Mouse (Mus musculus): ENCODE results near the gene Pif1. TPM values are rescaled to one million over a fixed set of nuclear protein-coding genes. Genes with fewer than 3 reads are reported as not detected.

Gene Pif1
- total RNA-seq, 2 experiments from 2014 or later: 0.45 to 0.46 TPM

GRCm38 (mm10) chr9:65631354-65632021 is 44.5 kb downstream of the Pif1 start:
- no peak for DNase-seq (ENCODE audit: low spot score in 2 of 2)

DNA sequence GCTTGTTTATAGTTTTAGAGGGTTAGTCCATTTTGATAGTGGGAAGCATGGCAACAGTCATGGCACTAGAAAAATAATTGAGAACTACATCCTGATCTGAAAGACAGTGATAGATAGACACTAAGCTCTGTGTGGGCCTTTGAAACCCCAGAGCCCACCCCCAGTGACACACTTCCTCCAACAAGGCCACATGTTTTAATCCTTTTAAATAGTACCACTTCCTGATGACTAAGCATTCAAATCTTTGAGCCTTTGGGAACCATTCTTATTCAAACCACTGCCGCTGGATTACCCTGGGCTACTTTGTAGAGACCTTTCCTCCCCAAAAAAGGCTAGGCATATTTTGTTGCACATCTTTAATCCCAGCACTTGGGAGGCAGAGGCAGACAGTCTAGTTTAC is 48.8 kb downstream of the Pif1 start:
- DNase-seq (ENCODE audit: low spot score in 2 of 2): no peak

- no peak for DNase-seq (ENCODE audit: low spot score in 2 of 2)
Observed at GRCm38 (mm10) chr9:65636926-65637325, 50.0 kb downstream of the Pif1 start.

GRCm38 (mm10) chr9:65639065-65639464 is 52.1 kb downstream of the Pif1 start:
- no peak for DNase-seq (ENCODE audit: low spot score in 2 of 2)

DNA sequence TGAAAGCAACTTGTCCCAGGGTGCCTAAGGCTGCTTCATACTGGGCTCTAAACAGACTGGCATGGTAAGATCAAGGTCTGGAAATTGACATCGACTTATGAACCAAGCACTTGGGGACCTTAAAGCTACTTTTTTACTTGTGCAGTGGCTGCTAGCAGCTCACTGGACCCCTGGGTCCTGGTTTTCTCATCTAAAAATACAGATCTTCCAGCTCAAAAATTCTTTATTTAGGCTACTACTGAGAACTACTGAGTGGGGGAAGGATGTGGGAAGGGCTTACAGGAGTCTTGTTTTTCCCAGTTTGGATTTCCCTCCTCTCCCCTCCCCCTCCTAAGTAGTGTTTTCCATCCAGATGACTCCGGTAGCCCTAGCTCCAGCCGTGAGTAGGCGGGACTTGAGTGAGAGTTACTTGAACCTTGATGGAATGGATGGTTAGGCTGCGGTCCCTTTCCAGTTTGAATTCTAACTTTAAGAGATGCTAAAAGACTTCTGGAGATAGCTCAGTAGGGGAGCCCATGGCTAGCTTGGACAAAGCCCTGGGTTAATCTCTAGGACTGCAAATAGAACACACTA is 54.0 kb downstream of the Pif1 start:
- no peak for DNase-seq (ENCODE audit: low spot score in 2 of 2)

DNA sequence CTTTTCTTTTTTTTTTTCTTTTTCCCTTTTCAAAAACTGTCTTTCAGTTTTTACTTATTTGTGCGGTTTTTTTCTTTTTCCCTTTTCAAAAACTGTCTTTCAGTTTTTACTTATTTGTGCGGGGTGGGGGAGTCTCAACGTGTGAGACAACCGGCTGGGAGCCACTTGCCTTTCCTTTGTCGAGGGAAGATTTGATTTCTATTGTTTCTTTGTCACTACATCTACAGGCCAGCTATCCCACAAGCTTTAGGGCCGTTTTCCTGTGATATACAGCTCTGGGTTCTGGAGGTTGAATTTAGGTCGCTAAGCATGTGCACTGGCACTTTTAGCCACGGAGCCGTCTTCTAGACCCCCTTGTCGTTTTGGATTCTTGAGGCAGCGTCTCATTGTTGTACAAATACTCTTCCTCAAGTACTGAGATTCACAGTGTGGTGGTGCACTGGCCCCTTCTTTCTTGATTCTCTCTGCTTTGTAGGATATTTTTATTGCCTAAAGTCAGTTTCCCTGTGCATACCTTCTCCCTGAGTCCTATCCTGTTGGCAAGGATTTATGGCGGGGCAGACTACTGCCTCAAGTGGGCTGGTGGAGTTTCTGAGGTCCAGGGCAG is 54.6 kb downstream of the Pif1 start:
- no peak for DNase-seq (ENCODE audit: low spot score in 2 of 2)

- DNase-seq (ENCODE audit: low spot score in 2 of 2): no peak
Observed at GRCm38 (mm10) chr9:65642546-65642945, 55.6 kb downstream of the Pif1 start.

DNA sequence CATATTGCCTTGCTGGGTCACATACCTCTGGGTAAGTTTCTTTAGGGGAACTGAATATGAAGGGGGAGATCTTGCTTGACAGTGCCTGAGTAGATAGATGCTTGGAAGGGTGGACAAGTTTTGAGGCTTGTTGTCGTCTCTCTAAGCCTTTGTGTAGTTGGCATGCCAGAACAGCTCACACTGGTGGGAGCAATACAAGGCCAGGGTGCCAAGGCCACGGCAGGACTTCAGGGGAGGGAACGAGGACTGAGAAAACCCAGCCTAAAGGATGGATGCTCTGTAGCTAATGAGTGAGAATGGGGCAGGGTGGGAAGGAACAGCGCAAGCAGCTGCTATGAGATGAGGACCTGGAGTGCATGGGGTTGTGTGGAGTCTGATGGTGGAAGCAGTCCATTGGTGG is 58.0 kb downstream of the Pif1 start:
- DNase-seq (ENCODE audit: low spot score in 2 of 2): no peak

Other genes with a start within 250 kb of the Pif1 start
- 10 to 100 TPM; 27.1 to 30.6 TPM for gene Pdcd7, start 241.1 kb upstream of the Pif1 start, total RNA-seq (2021)
- gene Ubap1l, start 226.1 kb upstream of the Pif1 start, total RNA-seq (2021): 1 to 10 TPM; 4.0 to 5.2 TPM
- under 1 TPM in 1 of 2 experiments, not detected in 1; 0.16 TPM for gene Kbtbd13, start 195.5 kb upstream of the Pif1 start, total RNA-seq (2021)
- gene Rasl12, start 188.7 kb upstream of the Pif1 start, total RNA-seq (2021): 1 to 10 TPM; 2.4 to 2.7 TPM
- gene Slc51b, start 164.2 kb upstream of the Pif1 start, total RNA-seq (2021): not detected
- 10 to 100 TPM; 15.4 to 16.5 TPM for gene Mtfmt, start 151.4 kb upstream of the Pif1 start, total RNA-seq (2021)
- 10 to 100 TPM; 27.6 to 34.9 TPM for gene Spg21, start 126.2 kb upstream of the Pif1 start, total RNA-seq (2021)
- gene Ankdd1a, start 67.0 kb upstream of the Pif1 start, total RNA-seq (2021): 1 to 10 TPM; 2.3 to 3.7 TPM
- gene Plekho2, start 7.1 kb upstream of the Pif1 start, total RNA-seq (2021): 10 to 100 TPM; 11.6 to 18.2 TPM
- 1 to 10 TPM; 3.0 to 3.6 TPM for gene Rbpms2, start 42.5 kb downstream of the Pif1 start, total RNA-seq (2021)
- 100 to 1,000 TPM; 241 to 243 TPM for gene Oaz2, start 80.8 kb downstream of the Pif1 start, total RNA-seq (2021)
- 10 to 100 TPM; 50.7 to 53.7 TPM for gene Zfp609, start 240.4 kb downstream of the Pif1 start, total RNA-seq (2021)